Mouse (Mus musculus): ENCODE results near the gene Lsamp.

- TF ChIP-seq CTCF (IDR thresholded peaks at IDR 0.05; ENCODE audit: low read depth, low read length), result no peak
- TF ChIP-seq POLR2A (IDR thresholded peaks at IDR 0.05; ENCODE audit: insufficient read depth, low read length), result no peak
- no peak for TF ChIP-seq EP300 (IDR thresholded peaks at IDR 0.05; ENCODE audit: insufficient read depth, low read depth, low read length)
These were observed 946.4 kb downstream of the Lsamp start for GRCm38 (mm10) chr16:40930596-40930995.
